Mouse (Mus musculus): ENCODE measurements around the gene Olfr222. TPM values are rescaled to one million over a fixed set of nuclear protein-coding genes. Genes with fewer than 3 reads are reported as not detected.

The Olfr222 gene
- total RNA-seq (2023): not detected

GRCm38 (mm10) chr11:59576135-59576534, at the start of gene Olfr222:
Gene Olfr222, minus strand, starts transcription at chr11:59576235.

GRCm38 (mm10) chr11:59593189-59593588, 17.2 kb upstream of the Olfr222 start, which contains the start of gene Olfr223:
Gene Olfr223, minus strand, starts transcription at chr11:59593289.

GRCm38 (mm10) chr11:59541324-59541723, 34.7 kb downstream of the Olfr222 start, which contains the start of gene Nlrp3:
Gene Nlrp3, plus strand, starts transcription at chr11:59541568.

GRCm38 (mm10) chr11:59526472-59527080, 49.5 kb downstream of the Olfr222 start, which contains the start of gene Zkscan17:
Gene Zkscan17, minus strand, starts transcription at chr11:59526751.

Other genes starting within 250 kb of the Olfr222 start
- gene Prss38, start 200.6 kb downstream of the Olfr222 start, total RNA-seq (2023): not detected
- 1 to 10 TPM; 1.4 to 2.1 TPM for gene Jmjd4, start 126.2 kb downstream of the Olfr222 start, total RNA-seq (2023)
- gene Snap47, start 125.0 kb downstream of the Olfr222 start, total RNA-seq (2023): 1 to 10 TPM; 3.1 to 3.4 TPM
- under 1 TPM; 0.35 to 0.47 TPM for gene Zfp867, start 103.8 kb downstream of the Olfr222 start, total RNA-seq (2023)
- gene Zkscan17, start 49.5 kb downstream of the Olfr222 start, total RNA-seq (2023): 10 to 100 TPM in 1 of 2 experiments, 1 to 10 TPM in 1; 8.5 to 12.0 TPM
- gene Nlrp3, start 34.7 kb downstream of the Olfr222 start, total RNA-seq (2023): 100 to 1,000 TPM; 302 to 343 TPM
- gene Olfr223, start 17.1 kb upstream of the Olfr222 start, total RNA-seq (2023): not detected
- gene Mprip, start 85.1 kb upstream of the Olfr222 start, total RNA-seq (2023): 10 to 100 TPM; 47.2 to 49.8 TPM
- under 1 TPM in 1 of 2 experiments, not detected in 1; 0.33 TPM for gene Pld6, start 211.4 kb upstream of the Olfr222 start, total RNA-seq (2023)
- 10 to 100 TPM; 36.0 to 52.2 TPM for gene Flcn, start 233.8 kb upstream of the Olfr222 start, total RNA-seq (2023)